In genomic region chr19:43521362-43521761, GRCm38 (mm10) we compare ENCODE assay signal across 11 mouse cellular contexts. TPM values are rescaled to one million over a fixed set of nuclear protein-coding genes. Genes with fewer than 3 reads are reported as not detected.
DNase-seq lines count a peak whose midpoint lies in the region; ATAC-seq and TF ChIP-seq lines count a peak whose summit lies in the region.
"Had no signal": no experiment of that assay in that cellular context is flagged by ENCODE, and none has a peak within 500 bp of the region (broad histone marks: within the 10 kb centered on the region; RNA-seq: fewer than 3 reads in every experiment).

No protein-coding gene starts in this region.

- H3K4me2 ChIP-seq in heart, postnatal 0 days (ENCODE audit: low read depth, low read length) = peak overlapping the region; percentile 64
- peak overlapping the region; percentile 81 for H3K4me2 ChIP-seq in neural tube, embryonic 13.5 days
- peak overlapping the region; percentile 46; the same call in 1 of the 2 replicates for H3K4me2 ChIP-seq in intestine, postnatal 0 days (replicated peaks; ENCODE audit: low read depth)

- peaks cover 19% of the 10 kb centered on the region for H3K4me1 ChIP-seq in heart, postnatal 0 days (ENCODE audit: control insufficient read depth, insufficient read depth)
- peaks cover 55% of the 10 kb centered on the region for H3K4me1 ChIP-seq in neural tube, embryonic 13.5 days (replicated peaks)
- H3K4me1 ChIP-seq in intestine, postnatal 0 days (replicated peaks; ENCODE audit: control insufficient read depth, insufficient read depth, low read length) = peaks cover 10% of the 10 kb centered on the region
- peaks cover 31% of the 10 kb centered on the region for H3K4me1 ChIP-seq in limb, embryonic 10.5 days

- TF ChIP-seq EP300 in heart, postnatal 0 days (IDR thresholded peaks at IDR 0.05; ENCODE audit: low read depth) = no peak

- H3K4me3 ChIP-seq in heart, postnatal 0 days (ENCODE audit: low read depth, low read length) = peak overlapping the region; percentile 26
- H3K4me3 ChIP-seq in neural tube, embryonic 13.5 days = no peak overlapping the region
- no peak overlapping the region for H3K4me3 ChIP-seq in intestine, postnatal 0 days (ENCODE audit: low read depth, low read length)
- no peak overlapping the region for H3K4me3 ChIP-seq in limb, embryonic 10.5 days

- H3K9ac ChIP-seq in heart, postnatal 0 days (replicated peaks; ENCODE audit: low read depth, low read length) = peak overlapping the region; percentile 49
- peak overlapping the region; percentile 34; the same call in 1 of the 2 replicates for H3K9ac ChIP-seq in neural tube, embryonic 13.5 days
- no peak overlapping the region for H3K9ac ChIP-seq in intestine, postnatal 0 days (ENCODE audit: low read depth, low read length)

- H3K9me3 ChIP-seq in heart, postnatal 0 days (replicated peaks; ENCODE audit: control insufficient read depth, low read length) = no peaks in the 10 kb centered on the region
- no peaks in the 10 kb centered on the region for H3K9me3 ChIP-seq in neural tube, embryonic 13.5 days
- H3K9me3 ChIP-seq in intestine, postnatal 0 days (ENCODE audit: control insufficient read depth) = no peaks in the 10 kb centered on the region
- no peaks in the 10 kb centered on the region for H3K9me3 ChIP-seq in limb, embryonic 10.5 days (replicated peaks)
- H3K9me3 ChIP-seq: megakaryocyte, embryonic 14.5 days had no signal

- WGBS in heart, postnatal 0 days = 25% methylated on average over 8 of the region's 8 CpGs
- WGBS in neural tube, embryonic 13.5 days = 36% methylated on average over 8 of the region's 8 CpGs
- WGBS in intestine, postnatal 0 days = 27% methylated on average over 8 of the region's 8 CpGs
- 68% methylated on average over 8 of the region's 8 CpGs for WGBS in limb, embryonic 10.5 days

- no peak for ATAC-seq in heart, postnatal 0 days (ENCODE audit: insufficient read depth, low read depth)
- ATAC-seq in neural tube, embryonic 13.5 days (ENCODE audit: low read depth) = no peak
- no peak for ATAC-seq in intestine, postnatal 0 days
- ATAC-seq in granulocyte monocyte progenitor cell, adult 5-6 weeks (replicated peaks; ENCODE audit: poor library complexity, severe bottlenecking) = no peak

- H3K27me3 ChIP-seq in heart, postnatal 0 days (ENCODE audit: control insufficient read depth, insufficient read depth, low read length) = no peaks in the 10 kb centered on the region
- H3K27me3 ChIP-seq in neural tube, embryonic 13.5 days = no peaks in the 10 kb centered on the region
- H3K27me3 ChIP-seq in intestine, postnatal 0 days (replicated peaks; ENCODE audit: control insufficient read depth, insufficient read depth, low read length) = 0 out of 2 replicates have a peak, but pooled peaks cover 4% of the 10 kb centered on the region
- H3K27me3 ChIP-seq in limb, embryonic 10.5 days (ENCODE audit: low read depth, poor library complexity, severe bottlenecking) = no peaks in the 10 kb centered on the region
- H3K27me3 ChIP-seq: megakaryocyte, embryonic 14.5 days had no signal

- TF ChIP-seq CTCF in heart, postnatal 0 days (IDR thresholded peaks at IDR 0.05; ENCODE audit: low read depth) = no peak
- TF ChIP-seq CTCF in intestine, postnatal 0 days (IDR thresholded peaks at IDR 0.05; ENCODE audit: low read depth) = no peak

- H3K36me3 ChIP-seq in heart, postnatal 0 days (replicated peaks; ENCODE audit: control insufficient read depth, insufficient read depth, low read length) = 0 out of 2 replicates have a peak, but pooled peaks cover 4% of the 10 kb centered on the region
- no peaks in the 10 kb centered on the region for H3K36me3 ChIP-seq in neural tube, embryonic 13.5 days
- H3K36me3 ChIP-seq in intestine, postnatal 0 days (ENCODE audit: control insufficient read depth, insufficient read depth) = no peaks in the 10 kb centered on the region
- peaks cover 9% of the 10 kb centered on the region; the same call in 1 of the 2 replicates for H3K36me3 ChIP-seq in limb, embryonic 10.5 days

- peak overlapping the region; percentile 82 for H3K27ac ChIP-seq in heart, postnatal 0 days (ENCODE audit: low read depth)
- H3K27ac ChIP-seq in neural tube, embryonic 13.5 days (replicated peaks) = no peak overlapping the region
- H3K27ac ChIP-seq in intestine, postnatal 0 days (ENCODE audit: low read depth, low read length) = peak overlapping the region; percentile 75
- no peak overlapping the region for H3K27ac ChIP-seq in limb, embryonic 10.5 days

- no peak for DNase-seq in heart, postnatal 0 days (ENCODE audit: low spot score)
- DNase-seq in heart, adult 18-20 months = no peak
- no peak for DNase-seq in neural tube, embryonic 10.5 days (ENCODE audit: extremely low spot score, low spot score)
- DNase-seq in limb, embryonic 10.5 days (ENCODE audit: low spot score) = no peak
- DNase-seq: cerebellum, adult 11 months; kidney, adult 18-20 months; thymus, postnatal 14 days had no signal

RNA-seq across cellular contexts. Expression of gene Got1, which starts 3.0 kb away (rescaled TPM):
- total RNA-seq in heart, postnatal 0 days (2014; rRNA removed; ENCODE audit: low replicate concordance) = 344 and 375 TPM in 2 replicates
- polyA plus RNA-seq in heart, postnatal 0 days (2015; fragmentation: Nextera tagmentation; extraction: Ambion mirVana) = 394 and 404 TPM in 2 replicates
- total RNA-seq in heart, adult 18-20 months (2021) = 1,000 to 10,000 TPM; 1,066 to 1,082 TPM
- polyA plus RNA-seq in neural tube, embryonic 13.5 days (2015; fragmentation: Nextera tagmentation; extraction: Ambion mirVana) = 83.5 and 88.0 TPM in 2 replicates
- 82.3 and 85.0 TPM in 2 replicates for polyA plus RNA-seq in intestine, postnatal 0 days (2015; fragmentation: Nextera tagmentation; extraction: Ambion mirVana)
- 22.6 and 36.8 TPM in 2 replicates for total RNA-seq in granulocyte monocyte progenitor cell, adult 5-6 weeks (2014; fragmentation: Nextera tagmentation)
- 17.3 and 21.5 TPM in 2 replicates for total RNA-seq in granulocyte monocyte progenitor cell, adult 5-6 weeks (2017)
- 53.9 and 64.8 TPM in 2 replicates for polyA plus RNA-seq in limb, embryonic 10.5 days (2016; fragmentation: Nextera tagmentation; extraction: Ambion mirVana)

Comparison
In these comparisons a context has a peak if more than half of its experiments do, and no peak if none do; other contexts are left out.
1. H3K27ac ChIP-seq: peak in heart, postnatal 0 days (single experiment) and intestine, postnatal 0 days (single experiment); none in neural tube, embryonic 13.5 days (single experiment) and limb, embryonic 10.5 days (single experiment).
2. Peak in every context shown above with its lines, with median percentiles within 50 percentile points of each other: H3K4me2 ChIP-seq.